In genomic region chr2:27572261-27572793, GRCm38 (mm10) we compare ENCODE assay signal across 9 mouse cellular contexts. TPM values are rescaled to one million over a fixed set of nuclear protein-coding genes. Genes with fewer than 3 reads are reported as not detected.
DNase-seq lines count a peak whose midpoint lies in the region; ATAC-seq and TF ChIP-seq lines count a peak whose summit lies in the region.
"Had no signal": no experiment of that assay in that cellular context is flagged by ENCODE, and none has a peak within 500 bp of the region (broad histone marks: within the 10 kb centered on the region; RNA-seq: fewer than 3 reads in every experiment).

No protein-coding gene starts in this region.

- H3K4me2 ChIP-seq in heart, embryonic 12.5 days = no peak overlapping the region
- H3K4me2 ChIP-seq in kidney, postnatal 0 days (ENCODE audit: low read length) = no peak overlapping the region
- H3K4me2 ChIP-seq: embryonic facial prominence, embryonic 13.5 days had no signal

- no peak for TF ChIP-seq CTCF in layer of hippocampus, adult 2 months (conservative IDR thresholded peaks at IDR 0.05)
- TF ChIP-seq CTCF in kidney, postnatal 0 days (IDR thresholded peaks at IDR 0.05; ENCODE audit: low read depth) = no peak

- no peak overlapping the region for H3K9ac ChIP-seq in heart, embryonic 12.5 days
- no peak overlapping the region for H3K9ac ChIP-seq in kidney, postnatal 0 days (ENCODE audit: low read depth, low read length)
- H3K9ac ChIP-seq: embryonic facial prominence, embryonic 13.5 days had no signal

- 54% methylated on average over 8 of the region's 8 CpGs for WGBS in heart, embryonic 12.5 days
- 33% methylated on average over 8 of the region's 8 CpGs for WGBS in kidney, postnatal 0 days

- DNase-seq in layer of hippocampus, adult 2 months (ENCODE audit: low spot score in 2 of 2) = no peak
- DNase-seq in layer of hippocampus, adult 9-10 months (ENCODE audit: low spot score) = no peak
- DNase-seq in kidney, postnatal 0 days (ENCODE audit: low spot score) = peak; percentile 84
- DNase-seq in neural tube, embryonic 10.5 days (ENCODE audit: extremely low spot score, low spot score) = peak; percentile 23
- DNase-seq in layer of hippocampus, postnatal 36 days = no peak
- no peak for DNase-seq in urinary bladder, postnatal 36 days (ENCODE audit: low spot score in 2 of 2)
- no peak for DNase-seq in cerebellum, adult 9-10 months

- no peaks in the 10 kb centered on the region for H3K36me3 ChIP-seq in heart, embryonic 12.5 days
- H3K36me3 ChIP-seq in kidney, postnatal 0 days (ENCODE audit: insufficient read depth, low read length) = no peaks in the 10 kb centered on the region
- H3K36me3 ChIP-seq: embryonic facial prominence, embryonic 13.5 days had no signal

- ATAC-seq in heart, embryonic 12.5 days (ENCODE audit: insufficient number of reproducible peaks, low FRiP score) = peak; percentile 34; the same call in 1 of the 2 replicates
- ATAC-seq in kidney, postnatal 0 days (replicated peaks; ENCODE audit: low FRiP score, low read depth) = peak; percentile 53; the same call in 1 of the 2 replicates

- H3K27me3 ChIP-seq in heart, embryonic 12.5 days (replicated peaks) = peaks cover 6% of the 10 kb centered on the region
- H3K27me3 ChIP-seq in kidney, postnatal 0 days (ENCODE audit: insufficient read depth, low read length) = no peaks in the 10 kb centered on the region
- H3K27me3 ChIP-seq: embryonic facial prominence, embryonic 13.5 days had no signal

- H3K4me1 ChIP-seq in heart, embryonic 12.5 days (replicated peaks) = peaks cover 29% of the 10 kb centered on the region
- H3K4me1 ChIP-seq in kidney, postnatal 0 days (replicated peaks; ENCODE audit: insufficient read depth, low read length) = no peaks in the 10 kb centered on the region

- peak overlapping the region; percentile 41; the same call in 1 of the 2 replicates for H3K4me3 ChIP-seq in layer of hippocampus, adult 2 months
- H3K4me3 ChIP-seq in heart, embryonic 12.5 days = no peak overlapping the region
- no peak overlapping the region for H3K4me3 ChIP-seq in kidney, postnatal 0 days (replicated peaks; ENCODE audit: low read depth, low read length)
- H3K4me3 ChIP-seq: embryonic facial prominence, embryonic 13.5 days had no signal

- H3K9me3 ChIP-seq in heart, embryonic 12.5 days (replicated peaks) = no peaks in the 10 kb centered on the region; the same call in 1 of the 2 replicates
- no peaks in the 10 kb centered on the region for H3K9me3 ChIP-seq in kidney, postnatal 0 days (replicated peaks; ENCODE audit: low read length)
- H3K9me3 ChIP-seq: embryonic facial prominence, embryonic 13.5 days had no signal

- peak overlapping the region; percentile 52 for H3K27ac ChIP-seq in layer of hippocampus, adult 2 months
- H3K27ac ChIP-seq in heart, embryonic 12.5 days (ENCODE audit: poor library complexity, severe bottlenecking) = peak overlapping the region; percentile 69
- peak overlapping the region; percentile 75; the same call in 1 of the 2 replicates for H3K27ac ChIP-seq in kidney, postnatal 0 days
- H3K27ac ChIP-seq: embryonic facial prominence, embryonic 13.5 days had no signal

RNA-seq across cellular contexts. Expression of gene Wdr5, which starts 57.4 kb away (rescaled TPM):
- 10 to 100 TPM; 24.8 to 28.9 TPM for total RNA-seq in layer of hippocampus, adult 2 months (2021)
- 33.7 and 36.1 TPM in 2 replicates for polyA plus RNA-seq in heart, embryonic 12.5 days (2016; fragmentation: Nextera tagmentation; extraction: Ambion mirVana)
- 43.0 and 46.6 TPM in 2 replicates for polyA plus RNA-seq in kidney, postnatal 0 days (2015; fragmentation: Nextera tagmentation; extraction: Ambion mirVana)
- 10 to 100 TPM; 27.1 to 27.7 TPM for total RNA-seq in layer of hippocampus, postnatal 36 days (2021)

Comparison
In these comparisons a context has a peak if more than half of its experiments do, and no peak if none do; other contexts are left out.
1. DNase-seq: peak in kidney, postnatal 0 days (single experiment) and neural tube, embryonic 10.5 days (single experiment); none in layer of hippocampus, adult 2 months (0 of 2), layer of hippocampus, adult 9-10 months (single experiment), layer of hippocampus, postnatal 36 days (0 of 2), urinary bladder, postnatal 36 days (0 of 2) and cerebellum, adult 9-10 months (single experiment).
2. Peak in every context shown above with its lines, with median percentiles within 50 percentile points of each other: H3K27ac ChIP-seq.